Mouse (Mus musculus) liver, embryonic 16.5 days (tissue): ENCODE data around the gene Rcan2. TPM values are rescaled to one million over a fixed set of nuclear protein-coding genes. Genes with fewer than 3 reads are reported as not detected.
"Not testable (repeated sequence)": the region's sequence is repeated elsewhere in the genome, so short reads cannot be mapped to it uniquely, and the experiment has no call there.

Experiments used
- ATAC-seq: fragments of 200-750 bp; cut with Nextera tagmentation; 2 replicates; pipeline ENCODE4 v1.8.0; 2017; ENCODE audit warnings: low read depth, mild to moderate bottlenecking, moderate number of reproducible peaks, moderate library complexity
- H3K27ac ChIP-seq: fragments of 300-500 bp; sonication (generic); 2 replicates; pipeline ENCODE4 v1.5.1; 2014; ENCODE audit warnings: mild to moderate bottlenecking, low read length
- H3K27me3 ChIP-seq: fragments of 300-500 bp; sonication (generic); 2 replicates; pipeline ENCODE4 v1.6.1; 2014; ENCODE audit warnings: low read depth, low read length, mixed read lengths; ENCODE audit not compliant: control insufficient read depth, insufficient read depth
- H3K36me3 ChIP-seq: fragments of 300-500 bp; sonication (generic); 2 replicates; pipeline ENCODE4 v1.6.1; 2014; ENCODE audit warnings: mild to moderate bottlenecking; ENCODE audit not compliant: control insufficient read depth, insufficient read depth
- H3K4me1 ChIP-seq: fragments of 300-500 bp; sonication (generic); 2 replicates; pipeline ENCODE4 v1.6.1; 2014; ENCODE audit warnings: low read depth, low read length, mixed read lengths; ENCODE audit not compliant: control insufficient read depth
- H3K4me2 ChIP-seq: fragments of 300-500 bp; sonication (generic); 2 replicates; pipeline ENCODE4 v1.6.1; 2014; ENCODE audit warnings: low read depth, low read length, mixed read lengths
- H3K4me3 ChIP-seq: fragments of 300-500 bp; sonication (generic); 2 replicates; pipeline ENCODE4 v1.5.1; 2014; ENCODE audit warnings: low read depth, mild to moderate bottlenecking, low read length
- H3K9ac ChIP-seq: fragments of 300-500 bp; sonication (generic); 2 replicates; pipeline ENCODE4 v1.6.1; 2014; ENCODE audit warnings: low read depth, low read length
- H3K9me3 ChIP-seq: fragments of 300-500 bp; sonication (generic); replicated peaks from 2 replicates; pipeline ENCODE4 v1.6.1; 2016; ENCODE audit warnings: low read length; ENCODE audit not compliant: control insufficient read depth
- WGBS: fragments of 180-500 bp; shearing (Covaris S2); extraction: QIAGEN DNeasy Blood & Tissue Kit; methylation state at CpG from one replicate; pipeline ENCODE4 v1.1.7; 2014; ENCODE audit not compliant: insufficient replicate concordance; 5-methylcytosine and 5-hydroxymethylcytosine counted together
- polyA plus RNA-seq: library from polyadenylated mRNA; unstranded; fragments of >200 nt; fragmentation: Nextera tagmentation; extraction: Ambion mirVana; gene quantifications from 2 replicates; pipeline ENCODE4 v1.2.1, GENCODE M21; 2015

Gene Rcan2
- polyA plus RNA-seq, 1 experiment from 2014 or later: 1.2 TPM

GRCm38 (mm10) chr17:43818390-43818789 is 17.2 kb downstream of the Rcan2 start:
- Histone ChIP-seq H3K4me2 (no peak overlapping the region), H3K9ac (no peak overlapping the region), H3K27me3 (no peaks in the 10 kb centered on the region), H3K36me3 (no peaks in the 10 kb centered on the region), H3K4me3 (no peak overlapping the region), H3K27ac (no peak overlapping the region), H3K9me3 (no peaks in the 10 kb centered on the region), H3K4me1 (no peaks in the 10 kb centered on the region)
- 54% methylated on average over 6 of the region's 6 CpGs for WGBS
- ATAC-seq: no peak

- Histone ChIP-seq H3K9me3 (no peaks in the 10 kb centered on the region), H3K4me3 (no peak overlapping the region), H3K27ac (no peak overlapping the region), H3K4me1 (no peaks in the 10 kb centered on the region), H3K9ac (no peak overlapping the region), H3K36me3 (no peaks in the 10 kb centered on the region), H3K4me2 (no peak overlapping the region), H3K27me3 (no peaks in the 10 kb centered on the region)
- no peak for ATAC-seq
- 66% methylated on average over 2 of the region's 2 CpGs for WGBS
Observed at GRCm38 (mm10) chr17:43820904-43821303, 19.8 kb downstream of the Rcan2 start.

- H3K9ac ChIP-seq: no peak overlapping the region
- H3K4me2 ChIP-seq: no peak overlapping the region
- H3K27me3 ChIP-seq: no peaks in the 10 kb centered on the region
- WGBS: 71% methylated on average over 6 of the region's 6 CpGs
- no peaks in the 10 kb centered on the region for H3K36me3 ChIP-seq
- no peaks in the 10 kb centered on the region for H3K4me1 ChIP-seq
- ATAC-seq: no peak
- H3K4me3 ChIP-seq: no peak overlapping the region
- H3K9me3 ChIP-seq: no peaks in the 10 kb centered on the region
- no peak overlapping the region for H3K27ac ChIP-seq
Observed at GRCm38 (mm10) chr17:43822207-43822606, 21.1 kb downstream of the Rcan2 start.

GRCm38 (mm10) chr17:43822630-43823029 is 21.5 kb downstream of the Rcan2 start:
- Histone ChIP-seq H3K27ac (no peak overlapping the region), H3K27me3 (no peaks in the 10 kb centered on the region), H3K9me3 (no peaks in the 10 kb centered on the region), H3K36me3 (no peaks in the 10 kb centered on the region), H3K9ac (no peak overlapping the region), H3K4me3 (no peak overlapping the region), H3K4me1 (no peaks in the 10 kb centered on the region), H3K4me2 (no peak overlapping the region)
- ATAC-seq: no peak
- WGBS: 43% methylated on average over 2 of the region's 2 CpGs

GRCm38 (mm10) chr17:43824781-43825410 is 23.7 kb downstream of the Rcan2 start:
- Histone ChIP-seq H3K9ac (no peak overlapping the region), H3K36me3 (no peaks in the 10 kb centered on the region), H3K4me3 (no peak overlapping the region), H3K9me3 (no peaks in the 10 kb centered on the region), H3K4me2 (no peak overlapping the region), H3K4me1 (no peaks in the 10 kb centered on the region), H3K27ac (no peak overlapping the region), H3K27me3 (no peaks in the 10 kb centered on the region)
- WGBS: 74% methylated on average over 10 of the region's 10 CpGs
- no peak for ATAC-seq

- H3K9me3 ChIP-seq, H3K36me3 ChIP-seq, H3K4me3 ChIP-seq, H3K27me3 ChIP-seq, H3K9ac ChIP-seq, H3K4me2 ChIP-seq, H3K27ac ChIP-seq, ATAC-seq, H3K4me1 ChIP-seq: not testable (repeated sequence)
- WGBS: 39% methylated on average over 1 of the region's 1 CpGs
Observed at GRCm38 (mm10) chr17:43825411-43825785, 24.2 kb downstream of the Rcan2 start.

GRCm38 (mm10) chr17:43827261-43827660 is 26.1 kb downstream of the Rcan2 start:
- H3K27ac ChIP-seq: no peak overlapping the region
- no peaks in the 10 kb centered on the region for H3K36me3 ChIP-seq
- no peak for ATAC-seq
- no peaks in the 10 kb centered on the region for H3K27me3 ChIP-seq
- no peak overlapping the region for H3K4me3 ChIP-seq
- H3K9ac ChIP-seq: no peak overlapping the region
- H3K4me1 ChIP-seq: no peaks in the 10 kb centered on the region
- no peak overlapping the region for H3K4me2 ChIP-seq
- no peaks in the 10 kb centered on the region for H3K9me3 ChIP-seq
- 51% methylated on average over 3 of the region's 3 CpGs for WGBS

- WGBS: 50% methylated on average over 15 of the region's 15 CpGs
- no peak overlapping the region; the same call in 1 of the 2 replicates for H3K4me2 ChIP-seq
Observed at GRCm38 (mm10) chr17:43832401-43833124, 31.4 kb downstream of the Rcan2 start.

GRCm38 (mm10) chr17:43840208-43840607 is 39.1 kb downstream of the Rcan2 start:
- 67% methylated on average over 9 of the region's 9 CpGs for WGBS

More at GRCm38 (mm10) chr17:43832401-43833124, 31.4 kb downstream of the Rcan2 start:
- H3K36me3 ChIP-seq: no peaks in the 10 kb centered on the region
- ATAC-seq: no peak
- H3K27me3 ChIP-seq: no peaks in the 10 kb centered on the region
- no peak overlapping the region for H3K27ac ChIP-seq
- no peaks in the 10 kb centered on the region for H3K9me3 ChIP-seq
- H3K4me1 ChIP-seq: no peaks in the 10 kb centered on the region
- H3K9ac ChIP-seq: no peak overlapping the region
- H3K4me3 ChIP-seq: no peak overlapping the region

More at GRCm38 (mm10) chr17:43840208-43840607, 39.1 kb downstream of the Rcan2 start:
- H3K4me3 ChIP-seq: no peak overlapping the region
- H3K9ac ChIP-seq: no peak overlapping the region
- H3K36me3 ChIP-seq: no peaks in the 10 kb centered on the region
- no peaks in the 10 kb centered on the region for H3K9me3 ChIP-seq
- H3K4me1 ChIP-seq: no peaks in the 10 kb centered on the region
- H3K27ac ChIP-seq: no peak overlapping the region
- no peaks in the 10 kb centered on the region for H3K27me3 ChIP-seq
- ATAC-seq: no peak
- no peak overlapping the region for H3K4me2 ChIP-seq
